Mouse (Mus musculus) bone marrow, adult 2 months (tissue): ENCODE data around the gene Uck1. TPM values are rescaled to one million over a fixed set of nuclear protein-coding genes. Genes with fewer than 3 reads are reported as not detected.
A peak's percentile ranks its signal among the peaks of the same experiment; 100 is the strongest.

Source experiments
- H3K27ac ChIP-seq: fragments of 200-500 bp; 2 replicates; pipeline ENCODE4 v1.5.1; 2012; ENCODE audit warnings: low read depth, mild to moderate bottlenecking, control low read depth, inconsistent platforms, low read length; ENCODE audit not compliant: control insufficient read depth, poor library complexity, insufficient read depth
- H3K4me1 ChIP-seq: fragments of 200-500 bp; 2 replicates; pipeline ENCODE4 v1.6.1; 2011; ENCODE audit warnings: low read length; ENCODE audit not compliant: control insufficient read depth, insufficient read depth
- H3K4me3 ChIP-seq: fragments of 200-500 bp; replicated peaks from 2 replicates; pipeline ENCODE3; 2011; ENCODE audit warnings: mild to moderate bottlenecking, low read depth, low read length, control low read depth; ENCODE audit not compliant: control insufficient read depth
- CTCF ChIP-seq: fragments of 200-500 bp; IDR thresholded peaks from 2 replicates; pipeline ENCODE4 v1.5.1; 2011; ENCODE audit warnings: low read length, control low read depth; ENCODE audit not compliant: control insufficient read depth, insufficient read depth
- POLR2A ChIP-seq: fragments of 200-500 bp; IDR thresholded peaks from 2 replicates; pipeline ENCODE4 v1.6.1; 2011; ENCODE audit warnings: low read depth, mild to moderate bottlenecking, control low read depth, low read length, borderline replicate concordance; ENCODE audit not compliant: control insufficient read depth
- WGBS: fragments of 180-500 bp; shearing (Covaris S2); methylation state at CpG from one replicate; pipeline ENCODE4 v1.1.7; 2018; 5-methylcytosine and 5-hydroxymethylcytosine counted together
- polyA plus RNA-seq: library from polyadenylated mRNA; stranded (reverse); fragments of >200 nt; gene quantifications from 2 replicates; pipeline ENCODE4 v1.2.4, GENCODE M21; 2011; ENCODE audit warnings: low replicate concordance; ENCODE audit not compliant: missing spikeins, insufficient read depth, insufficient read length

Gene Uck1
- polyA plus RNA-seq, 1 experiment = 19.6 TPM

GRCm38 (mm10) chr2:32283986-32284385, 24.0 kb upstream of the Uck1 start:
- Histone ChIP-seq H3K4me1 (no peaks in the 10 kb centered on the region; the same call in 1 of the 2 replicates), H3K4me3 (no peak overlapping the region), H3K27ac (no peak overlapping the region)
- 71% methylated on average over 3 of the region's 3 CpGs for WGBS
- TF ChIP-seq CTCF = no peak

- Histone ChIP-seq H3K27ac (no peak overlapping the region), H3K4me1 (no peaks in the 10 kb centered on the region; the same call in 1 of the 2 replicates), H3K4me3 (no peak overlapping the region)
- TF ChIP-seq CTCF (peak; percentile 90), POLR2A (no peak)
- 63% methylated on average over 1 of the region's 1 CpGs for WGBS
Measured at GRCm38 (mm10) chr2:32282727-32283126, 22.8 kb upstream of the Uck1 start.

DNA sequence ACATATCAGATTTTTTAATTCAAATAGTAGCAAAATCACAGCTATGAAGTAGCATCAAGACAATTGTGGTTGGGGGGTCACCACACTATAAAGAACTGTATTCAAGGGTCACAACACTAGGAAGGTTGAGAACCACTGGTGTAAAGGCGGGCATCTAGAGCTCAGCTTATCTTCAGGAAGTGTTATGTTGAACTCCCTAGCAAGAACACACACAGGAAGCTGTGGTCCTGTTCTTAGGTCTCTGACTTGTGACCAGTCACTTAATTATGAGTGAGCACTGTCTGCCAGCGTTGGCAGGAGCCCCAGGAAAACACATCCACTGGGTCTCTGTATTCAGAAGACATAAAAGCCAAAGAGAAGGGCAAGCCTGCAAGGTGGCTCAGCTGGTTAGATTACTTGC, 22.3 kb upstream of the Uck1 start:
- no peak overlapping the region for H3K27ac ChIP-seq
- 33% methylated on average over 2 of the region's 2 CpGs for WGBS
- TF ChIP-seq POLR2A (no peak), CTCF (no peak)
- H3K4me1 ChIP-seq = no peaks in the 10 kb centered on the region; the same call in 1 of the 2 replicates
- no peak overlapping the region for H3K4me3 ChIP-seq

- H3K27ac ChIP-seq = no peak overlapping the region
- H3K4me3 ChIP-seq = no peak overlapping the region
- no peaks in the 10 kb centered on the region for H3K4me1 ChIP-seq
- 81% methylated on average over 3 of the region's 3 CpGs for whole genome bisulfite sequencing
- no peak for TF ChIP-seq POLR2A
- TF ChIP-seq CTCF = no peak
Measured at GRCm38 (mm10) chr2:32275823-32276222, 15.9 kb upstream of the Uck1 start.

DNA sequence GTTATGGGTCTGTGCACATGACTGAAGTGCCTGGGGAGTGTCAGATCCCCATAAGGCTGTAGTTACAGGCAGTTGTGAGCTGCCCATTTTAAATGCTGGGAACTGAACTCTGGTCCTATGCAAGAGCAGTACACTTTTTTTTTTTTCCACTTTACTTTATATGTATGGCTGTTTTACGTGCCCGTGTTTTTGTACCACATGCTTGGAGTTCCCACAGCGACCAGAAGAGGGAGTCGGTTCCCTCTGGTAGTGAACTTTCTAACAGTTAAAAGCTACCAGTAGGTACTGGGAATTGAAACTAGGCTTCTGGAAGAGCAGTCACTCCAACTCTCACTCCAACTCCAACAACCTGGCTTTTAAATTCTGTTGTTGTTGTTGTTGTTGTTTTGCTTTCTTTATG, 676 bp upstream of the Uck1 start:
- TF ChIP-seq POLR2A = no peak
- peak; percentile 31; the same call in 1 of the 2 replicates for TF ChIP-seq CTCF
- H3K4me3 ChIP-seq = no peak overlapping the region
- H3K27ac ChIP-seq = no peak overlapping the region
- H3K4me1 ChIP-seq = peaks cover 5% of the 10 kb centered on the region; the same call in 1 of the 2 replicates
- 28% methylated on average over 4 of the region's 4 CpGs for WGBS

- peak overlapping the region; percentile 19; the same call in 1 of the 2 replicates for H3K27ac ChIP-seq
- WGBS = 49% methylated on average over 6 of the region's 6 CpGs
Measured at GRCm38 (mm10) chr2:32258887-32259533, 949 bp downstream of the Uck1 start.

DNA sequence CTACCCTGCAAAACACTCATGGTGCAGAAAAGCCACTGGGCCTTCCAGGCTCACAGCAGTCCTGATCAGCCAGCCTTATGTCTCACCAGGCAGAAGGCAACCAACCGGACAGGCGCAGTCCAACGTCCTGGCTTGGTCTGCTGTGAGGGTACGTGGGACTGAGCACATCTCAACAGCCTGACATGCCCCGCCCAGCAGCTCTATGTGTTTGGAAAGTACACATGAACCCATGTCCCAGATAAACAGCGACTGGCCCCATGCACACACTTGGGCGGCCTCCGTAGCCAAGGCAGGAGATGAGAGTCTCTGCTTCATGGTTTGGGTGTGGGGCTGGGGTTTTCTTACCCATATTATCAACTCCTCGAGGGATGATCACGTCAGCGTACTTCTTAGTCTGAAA, 3.7 kb downstream of the Uck1 start:
- H3K4me1 ChIP-seq = peaks cover 5% of the 10 kb centered on the region; the same call in 1 of the 2 replicates
- WGBS = 91% methylated on average over 11 of the region's 11 CpGs
- TF ChIP-seq POLR2A = no peak
- no peak for TF ChIP-seq CTCF
- no peak overlapping the region for H3K27ac ChIP-seq
- H3K4me3 ChIP-seq = no peak overlapping the region

More at GRCm38 (mm10) chr2:32258887-32259533, 949 bp downstream of the Uck1 start:
- Histone ChIP-seq H3K4me1 (peaks cover 5% of the 10 kb centered on the region; the same call in 1 of the 2 replicates), H3K4me3 (peak overlapping the region; percentile 79)
- no peak for TF ChIP-seq POLR2A
- TF ChIP-seq CTCF = no peak

DNA sequence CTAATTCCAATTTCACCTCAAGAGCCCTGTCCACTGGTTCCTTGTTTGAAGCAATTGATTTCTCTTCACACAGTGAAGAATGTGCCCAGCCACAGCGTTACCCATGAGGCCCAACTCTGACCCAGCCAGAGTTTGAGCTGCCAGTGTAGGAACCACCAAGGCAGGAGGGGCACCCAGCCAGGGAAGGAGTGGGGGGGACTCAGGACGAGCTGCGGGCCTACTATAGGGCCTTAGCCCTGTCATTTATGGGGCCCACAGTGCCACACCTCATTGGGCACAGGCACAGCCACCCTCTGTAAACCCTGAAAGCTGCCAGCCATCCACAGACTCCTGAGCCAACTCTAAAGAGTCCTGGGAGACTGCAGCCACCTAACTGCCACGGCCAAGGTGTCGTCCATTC, 5.4 kb downstream of the Uck1 start:
- Histone ChIP-seq H3K27ac (no peak overlapping the region), H3K4me1 (peaks cover 3% of the 10 kb centered on the region; the same call in 1 of the 2 replicates), H3K4me3 (no peak overlapping the region)
- 83% methylated on average over 5 of the region's 5 CpGs for WGBS
- TF ChIP-seq CTCF = no peak
- TF ChIP-seq POLR2A = no peak
